Mouse (Mus musculus): ENCODE measurements around the gene Hivep1.

Gene Hivep1

DNA sequence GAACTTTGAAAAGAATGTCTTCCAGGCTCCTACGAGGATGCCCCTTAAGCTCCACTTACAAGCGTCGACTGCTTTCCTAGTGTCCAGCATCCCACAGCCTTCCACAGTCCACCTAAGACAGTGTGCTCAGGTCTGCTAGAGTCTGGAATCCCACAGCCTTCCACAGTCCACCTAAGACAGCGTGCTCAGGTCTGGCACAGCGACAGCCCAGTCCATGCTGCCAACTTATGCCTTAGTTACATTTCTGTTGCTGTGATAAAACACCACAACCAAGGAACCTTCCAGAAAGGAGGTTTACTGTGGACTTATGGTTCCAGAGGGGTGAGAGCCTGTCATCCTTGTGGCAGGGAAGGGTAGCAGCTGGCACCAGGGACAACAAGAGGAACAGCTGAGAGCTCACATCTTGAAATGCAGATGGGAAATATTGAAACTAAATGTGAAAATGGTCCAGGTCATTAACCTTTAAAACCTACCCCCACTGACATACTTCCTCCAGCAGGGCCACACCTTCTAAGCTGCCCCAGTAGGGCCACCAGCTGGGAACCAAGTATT, 25.0 kb downstream of the Hivep1 start:
- DNase-seq, result no peak

DNA sequence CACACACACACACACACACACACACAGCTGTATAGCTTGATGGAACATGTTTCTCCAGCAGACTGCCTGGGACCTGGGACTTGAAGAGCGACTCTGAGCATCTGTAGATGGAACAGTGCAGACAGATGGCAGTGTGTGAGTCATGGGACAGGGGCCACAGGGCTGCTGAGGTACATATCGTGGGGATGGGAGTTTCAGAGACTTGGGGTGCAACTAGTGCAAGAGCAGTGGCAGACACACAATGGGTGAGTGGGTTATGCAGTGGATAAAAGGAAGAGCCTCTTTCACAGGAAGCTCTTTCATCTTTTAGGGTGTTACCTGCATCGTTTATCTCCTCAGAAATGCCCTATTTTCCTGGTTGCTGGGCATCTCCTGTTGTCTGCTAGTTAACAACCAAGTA, 25.8 kb downstream of the Hivep1 start:
- DNase-seq, result no peak

GRCm38 (mm10) chr13:42080131-42080916, 28.5 kb downstream of the Hivep1 start:
- no peak for DNase-seq

DNA sequence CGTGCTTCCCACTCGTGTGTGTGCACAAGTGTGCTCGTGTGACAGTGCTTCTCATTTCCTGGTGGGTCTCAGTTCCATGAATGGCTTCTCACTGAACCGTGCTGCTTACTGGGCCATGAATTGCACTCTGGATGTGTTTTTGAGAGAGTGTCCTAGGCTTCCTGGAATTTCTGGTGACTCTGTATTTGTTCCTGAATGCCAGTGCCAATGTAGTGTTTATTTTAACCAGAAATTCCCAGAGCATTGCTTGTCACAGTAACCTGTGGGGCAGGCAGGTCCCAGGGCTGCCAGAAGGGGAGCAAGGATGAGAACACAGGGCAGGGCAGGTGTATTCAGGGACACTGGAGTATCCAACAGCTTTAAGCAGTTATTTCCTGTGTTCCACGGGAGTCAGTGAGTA, 36.5 kb downstream of the Hivep1 start:
- no peak for DNase-seq

DNA sequence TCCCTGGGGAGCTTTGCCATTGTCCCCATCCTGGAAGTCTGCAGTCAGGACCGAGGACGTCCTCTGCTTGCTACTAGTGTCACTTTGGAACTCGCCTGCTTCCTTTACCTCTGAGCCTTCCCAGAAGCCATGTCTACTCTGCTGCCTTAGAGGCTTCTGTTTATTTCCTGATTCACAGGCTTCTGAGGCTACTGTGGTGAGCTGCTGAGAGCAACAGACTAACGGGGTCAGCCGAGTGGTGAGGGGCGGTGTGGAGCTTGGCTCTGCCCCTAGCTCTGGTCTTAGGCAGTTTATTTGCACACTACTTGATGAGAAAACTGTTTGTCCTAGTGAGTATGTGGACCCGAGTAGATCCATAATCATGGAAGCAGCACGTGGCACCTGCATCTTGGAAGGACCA, 37.2 kb downstream of the Hivep1 start:
- DNase-seq, result no peak

DNA sequence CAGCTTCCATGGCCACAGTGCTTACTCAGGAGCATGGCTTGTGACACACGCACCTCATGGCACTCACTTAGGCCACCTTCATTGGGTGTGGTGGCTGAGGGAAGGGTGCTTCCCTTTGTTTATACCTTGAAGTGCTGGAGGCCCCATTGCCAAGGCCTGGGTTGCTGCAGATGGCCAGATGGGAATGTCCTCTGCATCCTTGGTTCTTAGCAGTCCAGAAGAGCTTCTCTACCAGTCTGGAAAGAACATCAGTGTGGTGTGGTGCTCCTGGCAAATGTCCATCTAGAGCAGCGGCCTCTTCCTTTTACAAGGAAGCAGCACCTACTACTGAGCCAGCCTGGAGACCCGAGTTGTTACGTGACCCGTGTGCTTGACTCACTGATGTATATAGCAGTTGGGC, 38.9 kb downstream of the Hivep1 start:
- DNase-seq, result no peak

GRCm38 (mm10) chr13:42092392-42093139, 40.7 kb downstream of the Hivep1 start:
- no peak for DNase-seq

GRCm38 (mm10) chr13:42093268-42094042, 41.6 kb downstream of the Hivep1 start:
- DNase-seq, result no peak

DNA sequence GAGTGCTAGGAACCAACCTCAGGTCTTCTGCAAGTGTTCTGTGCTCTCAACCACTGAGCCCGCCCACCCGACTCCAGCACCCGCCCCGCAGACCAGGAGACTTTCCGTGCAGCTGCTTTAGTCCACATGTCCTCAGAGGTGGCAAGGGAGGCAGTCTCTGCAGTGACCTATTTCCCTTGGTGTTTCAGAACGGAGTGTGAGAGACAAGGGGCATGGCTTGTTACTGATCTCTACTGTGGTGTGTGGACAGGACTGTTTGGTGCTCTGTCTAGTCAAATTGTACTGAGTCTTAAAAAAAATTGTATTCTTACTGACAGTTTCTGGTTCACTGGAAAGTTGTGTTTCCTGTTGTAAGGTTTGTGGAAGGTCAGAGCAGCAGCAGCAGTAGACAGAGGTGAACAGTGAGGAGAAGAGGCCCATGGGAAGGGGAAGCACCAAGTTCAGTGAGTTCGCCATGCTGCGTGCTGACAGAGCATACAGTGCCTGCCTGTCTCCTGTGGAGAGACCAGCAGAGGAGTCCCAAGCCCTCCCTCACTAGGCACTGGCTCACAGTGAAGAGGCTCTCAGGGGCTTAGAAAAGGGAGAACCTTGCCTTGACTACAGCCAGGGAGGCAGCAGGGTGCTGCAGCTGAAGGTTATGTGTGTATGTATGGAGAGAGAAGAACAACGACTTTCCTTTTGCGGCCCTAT, 44.1 kb downstream of the Hivep1 start:
- no peak for DNase-seq

GRCm38 (mm10) chr13:42097109-42097508, 45.3 kb downstream of the Hivep1 start:
- no peak for DNase-seq

GRCm38 (mm10) chr13:42098522-42098921, 46.7 kb downstream of the Hivep1 start:
- DNase-seq, result no peak

GRCm38 (mm10) chr13:42099523-42099922, 47.7 kb downstream of the Hivep1 start:
- DNase-seq, result no peak

- no peak for DNase-seq
These were observed 49.8 kb downstream of the Hivep1 start for GRCm38 (mm10) chr13:42101440-42102190.

DNA sequence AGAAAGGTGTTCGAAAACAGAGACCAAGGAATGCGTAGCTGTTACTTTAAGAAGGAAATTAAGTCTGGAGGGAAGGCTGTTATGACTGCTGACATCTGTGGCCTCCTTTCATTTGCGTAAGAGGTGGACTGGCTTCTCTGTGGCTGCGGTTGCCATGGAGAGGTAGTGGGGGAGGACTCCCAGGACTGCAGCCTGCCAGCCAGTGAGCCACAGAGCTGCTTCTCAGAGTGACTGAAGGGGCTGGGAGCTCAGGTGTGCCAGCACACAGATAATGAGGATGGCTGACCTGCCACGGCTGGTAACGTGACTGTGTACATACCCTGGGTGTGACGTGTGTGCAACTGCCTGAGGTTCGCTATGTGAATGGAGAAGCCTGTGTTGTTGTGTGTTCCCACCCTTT, 51.2 kb downstream of the Hivep1 start:
- peak; percentile 84 for DNase-seq

GRCm38 (mm10) chr13:42103486-42104166, 51.8 kb downstream of the Hivep1 start:
- no peak for DNase-seq

DNA sequence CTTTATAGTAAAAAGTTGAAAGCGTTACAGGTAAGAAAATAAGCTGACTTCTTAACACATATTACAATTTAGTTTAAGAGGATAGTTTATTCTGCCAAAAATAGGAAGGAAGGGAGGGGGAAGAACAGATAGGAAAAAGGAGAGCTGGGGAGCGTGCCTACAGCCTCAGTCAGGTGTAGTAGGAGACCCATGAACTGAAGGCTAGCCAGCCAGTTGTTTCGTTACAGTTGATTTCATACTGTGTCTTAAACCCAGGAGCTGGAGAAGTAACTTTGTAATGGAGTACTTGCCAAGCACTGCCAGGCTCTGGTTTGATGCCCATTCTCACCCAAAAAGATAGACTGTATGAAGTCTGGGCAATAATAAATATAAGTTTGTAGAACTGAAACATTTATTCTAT, 52.5 kb downstream of the Hivep1 start:
- no peak for DNase-seq

DNA sequence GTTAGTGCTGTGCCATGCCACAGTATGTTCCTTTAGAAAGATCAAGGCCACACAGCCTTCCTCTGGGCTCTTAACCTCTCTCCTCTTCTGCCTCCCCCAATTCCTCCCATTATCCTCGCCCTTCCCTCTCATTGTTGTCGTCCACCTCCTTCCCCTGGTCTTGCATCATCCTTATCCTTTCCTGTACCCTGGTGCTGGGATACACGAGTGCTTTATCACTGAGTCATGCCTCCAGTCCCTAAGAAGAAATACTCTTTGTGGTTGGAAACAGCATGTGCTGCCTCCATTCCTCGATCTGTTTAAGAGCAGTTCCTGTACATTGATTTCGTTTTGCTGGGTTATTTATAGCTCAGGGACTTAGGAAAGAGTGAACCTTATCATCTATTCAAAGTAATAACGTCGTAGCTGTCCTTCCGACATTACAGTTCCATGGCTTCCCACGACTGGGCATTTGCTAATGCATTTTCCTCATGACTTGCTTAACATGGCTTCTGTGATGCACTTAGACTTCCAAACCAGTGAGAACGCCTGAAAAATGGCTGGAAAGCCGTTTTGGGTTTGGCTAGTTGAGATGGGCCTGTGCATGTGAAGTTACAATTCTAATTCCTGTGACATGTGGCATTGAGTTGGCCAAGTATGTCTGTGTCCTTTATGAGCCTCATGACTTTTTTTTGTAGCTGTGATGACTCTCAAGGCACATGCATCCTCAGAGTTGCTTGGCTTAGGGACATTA, 56.8 kb downstream of the Hivep1 start:
- no peak for DNase-seq

- DNase-seq, result no peak
These were observed 58.6 kb downstream of the Hivep1 start for GRCm38 (mm10) chr13:42110416-42110815.

GRCm38 (mm10) chr13:42112071-42112470, 60.2 kb downstream of the Hivep1 start:
- no peak for DNase-seq

GRCm38 (mm10) chr13:42112748-42113147, 60.9 kb downstream of the Hivep1 start:
- no peak for DNase-seq

DNA sequence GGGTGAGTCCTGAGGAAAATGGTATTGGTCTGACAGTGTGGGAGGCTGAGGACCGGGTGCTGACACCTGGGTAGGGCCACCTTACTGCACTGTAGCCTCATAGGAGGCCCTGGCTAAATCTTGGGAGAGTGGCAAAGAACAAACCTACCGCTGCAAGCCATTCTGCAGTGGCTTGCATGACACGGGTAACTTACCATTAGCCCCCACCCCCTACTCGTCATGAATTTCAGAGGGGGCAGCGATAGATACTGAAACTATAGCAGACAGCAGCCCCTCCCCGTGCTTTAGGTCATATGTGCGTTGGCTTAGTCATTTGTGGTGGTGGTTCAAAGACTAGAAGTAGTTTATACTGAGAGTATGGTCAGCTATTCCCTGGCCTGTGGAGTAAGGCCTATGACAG, 61.8 kb downstream of the Hivep1 start:
- DNase-seq, result no peak

Data from layer of hippocampus, adult 9-11 months (tissue).